Mouse (Mus musculus) gastrocnemius, adult 2 months (tissue): ENCODE measurements around the gene Wdtc1. TPM values are rescaled to one million over a fixed set of nuclear protein-coding genes. Genes with fewer than 3 reads are reported as not detected.

Experiments
- DNase-seq: peaks from one replicate; pipeline ENCODE4 v3.0.0; 2022
- H3K27ac ChIP-seq: fragments of 200-600 bp; 2 replicates; pipeline ENCODE4 v1.8.1; 2022; ENCODE audit warnings: mild to moderate bottlenecking
- H3K4me3 ChIP-seq: fragments of 200-600 bp; 2 replicates; pipeline ENCODE4 v1.8.1; 2022; ENCODE audit warnings: mild to moderate bottlenecking, moderate library complexity
- CTCF ChIP-seq: fragments of 200-600 bp; IDR thresholded peaks from 2 replicates; pipeline ENCODE4 v1.8.1; 2022; ENCODE audit warnings: antibody characterized with exemption, mild to moderate bottlenecking, moderate library complexity
- intact Hi-C: fragments of 180-260 bp; cut with DNase I; formaldehyde crosslinking; loops from one replicate; pipeline ENCODE4 v1.15.1; 2025
- total RNA-seq, 2 experiments: library from RNA; stranded (reverse); gene quantifications; 2 replicates each; pipeline ENCODE4 v1.2.3; 2021

Wdtc1 gene
- total RNA-seq, 2 experiments from 2014 or later: 86.7 to 93.4 TPM

GRCm38 (mm10) chr4:133388781-133389552 is 35.7 kb upstream of the Wdtc1 start:
- TF ChIP-seq CTCF: no peak
- intact Hi-C loops: no loop called here
- Histone ChIP-seq H3K27ac (peak overlapping the region; percentile 88), H3K4me3 (peak overlapping the region; percentile 27)
- DNase-seq: peak; percentile 92

GRCm38 (mm10) chr4:133387053-133387452 is 33.8 kb upstream of the Wdtc1 start:
- H3K4me3 ChIP-seq: no peak overlapping the region
- intact Hi-C loops: no loop called here
- no peak for TF ChIP-seq CTCF
- no peak for DNase-seq
- H3K27ac ChIP-seq: peak overlapping the region; percentile 77

GRCm38 (mm10) chr4:133386061-133386797 is 32.9 kb upstream of the Wdtc1 start:
- H3K4me3 ChIP-seq: no peak overlapping the region; the same call in 1 of the 2 replicates
- intact Hi-C loops: no loop called here

DNA sequence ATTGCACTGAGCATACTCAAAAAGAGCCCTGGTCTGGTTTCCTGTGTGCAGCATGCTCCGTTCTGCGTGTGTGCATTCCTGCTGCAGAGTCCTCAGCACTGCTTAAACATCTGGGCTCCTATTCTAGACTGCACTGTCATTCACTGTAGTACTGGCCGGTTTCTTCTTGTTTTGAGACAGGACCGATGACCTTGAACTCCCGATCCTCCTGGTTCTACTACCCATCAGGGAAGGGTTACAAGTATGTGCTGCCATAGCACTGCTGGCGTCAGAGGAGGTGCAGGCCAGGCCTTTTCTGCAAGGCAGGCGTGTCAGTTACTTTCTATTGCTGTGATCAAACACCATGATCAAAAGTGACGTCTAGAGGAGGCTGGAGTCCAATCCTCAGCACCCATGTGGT is 27.9 kb upstream of the Wdtc1 start:
- Histone ChIP-seq H3K4me3 (no peak overlapping the region), H3K27ac (peak overlapping the region; percentile 94)
- intact Hi-C loops: no loop called here
- no peak for DNase-seq
- no peak for TF ChIP-seq CTCF

More at GRCm38 (mm10) chr4:133386061-133386797, 32.9 kb upstream of the Wdtc1 start:
- TF ChIP-seq CTCF: no peak
- peak overlapping the region; percentile 69 for H3K27ac ChIP-seq
- no peak for DNase-seq

DNA sequence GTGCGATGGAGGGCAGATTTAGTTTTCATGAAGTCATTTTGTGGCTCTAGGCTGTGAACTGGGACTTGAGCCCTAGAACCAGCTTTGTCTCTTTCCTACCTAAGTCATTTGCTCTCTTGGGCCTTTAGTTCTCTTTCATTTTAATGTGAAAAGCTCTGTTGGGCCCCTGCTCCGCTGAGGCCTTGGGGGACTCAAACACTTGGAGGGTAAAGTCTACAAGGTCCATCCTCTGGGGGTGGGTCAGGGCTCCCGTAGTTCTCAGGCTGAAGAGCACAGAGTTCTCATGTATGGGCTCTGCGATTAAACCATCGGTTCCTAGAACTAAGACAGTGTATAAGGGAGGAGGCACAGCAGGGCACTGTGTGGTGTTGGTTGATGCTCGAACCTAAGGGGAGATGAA is 27.3 kb upstream of the Wdtc1 start:
- no peak for TF ChIP-seq CTCF
- Histone ChIP-seq H3K27ac (peak overlapping the region; percentile 94), H3K4me3 (no peak overlapping the region)
- DNase-seq: no peak
- intact Hi-C loops: no loop called here

DNA sequence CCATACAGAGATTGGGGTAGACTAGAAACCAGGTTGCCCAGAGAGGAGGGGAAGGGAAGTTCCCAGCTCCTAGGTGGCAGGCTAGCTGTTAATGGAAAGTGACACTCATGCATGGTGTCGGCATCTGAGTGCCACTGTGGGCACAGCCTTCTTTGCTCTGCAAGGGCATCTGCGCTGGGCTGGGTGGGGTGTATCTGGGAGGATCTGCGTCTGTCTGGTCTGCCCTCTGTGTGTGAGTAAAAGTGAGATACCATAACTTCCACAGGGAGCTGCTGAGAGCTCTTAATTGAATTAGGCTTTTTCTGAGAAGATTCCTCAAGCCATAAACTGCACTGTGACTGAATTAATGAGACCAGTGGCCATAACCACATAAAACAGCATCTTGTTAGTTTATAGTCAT is 26.6 kb upstream of the Wdtc1 start:
- intact Hi-C loops: no loop called here
- no peak for TF ChIP-seq CTCF
- peak; percentile 37 for DNase-seq
- Histone ChIP-seq H3K4me3 (0 out of 2 replicates have a peak overlapping the region, but pooled peaks have one; percentile 4), H3K27ac (peak overlapping the region; percentile 94)

DNA sequence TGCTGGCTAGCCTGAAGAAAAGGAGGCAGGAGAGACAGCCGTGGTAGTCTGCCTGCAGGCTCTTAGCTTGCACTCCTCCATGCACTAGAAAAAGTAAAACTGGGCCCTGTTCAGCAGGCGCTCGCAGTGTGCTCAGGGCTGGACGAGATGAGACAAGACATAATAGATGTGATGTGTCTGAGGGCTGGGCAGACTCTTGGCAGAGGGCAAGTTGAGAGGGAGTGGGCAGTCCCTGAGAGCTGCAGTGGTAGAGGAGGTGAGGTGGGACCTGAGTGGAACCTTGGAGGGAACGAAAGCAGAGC is 25.7 kb upstream of the Wdtc1 start:
- intact Hi-C loops: no loop called here
- Histone ChIP-seq H3K4me3 (peak overlapping the region; percentile 24; the same call in 1 of the 2 replicates), H3K27ac (peak overlapping the region; percentile 94)
- TF ChIP-seq CTCF: no peak
- DNase-seq: no peak

DNA sequence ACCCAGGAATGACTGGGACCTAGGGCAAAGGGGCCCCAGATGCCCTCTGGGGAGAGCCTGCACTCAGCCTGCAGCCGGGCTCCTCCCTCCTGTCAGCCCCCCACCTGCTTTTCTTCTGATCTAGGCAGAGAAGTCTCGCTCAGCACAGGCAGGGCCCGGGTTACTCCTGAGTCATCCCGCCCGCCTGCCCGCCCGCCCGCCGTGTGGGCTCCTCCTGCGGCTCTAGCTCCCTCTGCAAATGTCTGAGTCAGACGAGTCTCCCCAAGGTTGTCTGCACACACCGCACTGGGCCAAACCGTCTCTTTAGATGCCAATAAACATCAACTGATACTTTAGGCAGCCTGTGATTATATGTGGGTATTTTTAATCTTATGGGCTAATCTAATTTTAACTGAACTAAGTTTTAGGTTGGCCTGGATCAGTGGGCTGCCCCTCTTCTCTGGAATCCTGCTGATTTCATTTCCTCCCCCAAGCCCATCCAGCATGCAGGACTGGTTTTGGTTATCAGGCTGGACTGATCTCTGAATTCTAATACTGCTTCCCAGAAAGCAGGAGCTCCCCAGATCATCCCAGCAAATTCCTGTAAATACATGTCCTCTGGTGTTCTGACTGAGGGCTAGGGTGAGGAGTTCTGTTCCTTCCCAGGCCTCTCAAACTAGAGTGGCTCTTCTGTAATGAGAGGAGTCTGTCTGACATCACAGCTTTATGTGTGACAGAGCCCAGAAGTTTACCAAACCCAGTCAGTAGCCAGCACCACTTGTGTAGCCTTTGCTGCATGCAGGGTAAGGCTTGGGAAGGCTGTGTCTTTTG is 25.2 kb upstream of the Wdtc1 start:
- peak; percentile 82 for DNase-seq
- no peak for TF ChIP-seq CTCF
- intact Hi-C loops: no loop called here
- peak overlapping the region; percentile 53 for H3K4me3 ChIP-seq
- peak overlapping the region; percentile 94 for H3K27ac ChIP-seq

- Histone ChIP-seq H3K27ac (peak overlapping the region; percentile 94), H3K4me3 (no peak overlapping the region)
- DNase-seq: peak; percentile 44
- intact Hi-C loops: no loop called here
- no peak for TF ChIP-seq CTCF
Observed at GRCm38 (mm10) chr4:133375812-133376577, 22.7 kb upstream of the Wdtc1 start.

GRCm38 (mm10) chr4:133374011-133374410 is 20.7 kb upstream of the Wdtc1 start:
- intact Hi-C loops: no loop called here
- H3K4me3 ChIP-seq: no peak overlapping the region; the same call in 1 of the 2 replicates
- peak overlapping the region; percentile 48; the same call in 1 of the 2 replicates for H3K27ac ChIP-seq
- DNase-seq: no peak
- TF ChIP-seq CTCF: no peak

DNA sequence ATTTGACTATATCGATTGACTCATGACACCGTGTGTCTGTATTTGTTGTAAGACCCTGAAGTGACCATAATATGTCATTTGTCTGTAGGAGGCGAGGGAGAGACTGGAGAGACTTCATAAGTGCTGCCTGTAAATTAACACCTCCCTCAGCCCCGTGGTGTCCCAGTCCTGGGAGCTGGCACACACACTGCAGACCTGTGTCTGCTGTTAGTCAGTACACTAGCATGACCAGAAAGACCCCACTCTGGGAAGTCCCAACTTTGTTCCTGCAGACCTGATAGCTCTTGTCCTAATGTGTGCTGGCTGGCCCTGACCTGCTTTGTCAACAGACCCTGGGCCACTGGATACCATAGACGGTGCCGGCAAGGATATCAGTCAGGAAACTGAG is 19.0 kb upstream of the Wdtc1 start:
- intact Hi-C loops: no loop called here
- no peak for TF ChIP-seq CTCF
- DNase-seq: peak; percentile 71
- Histone ChIP-seq H3K4me3 (peak overlapping the region; percentile 79), H3K27ac (peak overlapping the region; percentile 94)
